Mouse (Mus musculus) right cerebral cortex, postnatal 25 days (tissue): Measurements from ENCODE around the gene Gsto2.
A peak's percentile ranks its signal among the peaks of the same experiment; 100 is the strongest.
"Not testable (repeated sequence)": the region's sequence is repeated elsewhere in the genome, so short reads cannot be mapped to it uniquely, and the experiment has no call there.

ENCODE experiments used
- DNase-seq: peaks from one replicate; pipeline ENCODE4 v3.0.0; 2022

Gsto2 gene

GRCm38 (mm10) chr19:47865353-47865947, at the start of gene Gsto2:
TSS of gene Gsto2 (plus strand) at chr19:47865534.
- DNase-seq = peak; percentile 96

GRCm38 (mm10) chr19:47817692-47818091, 47.6 kb upstream of the Gsto2 start:
- no peak for DNase-seq

- peak; percentile 63 for DNase-seq
Observed at GRCm38 (mm10) chr19:47820832-47821493, 44.4 kb upstream of the Gsto2 start.

DNA sequence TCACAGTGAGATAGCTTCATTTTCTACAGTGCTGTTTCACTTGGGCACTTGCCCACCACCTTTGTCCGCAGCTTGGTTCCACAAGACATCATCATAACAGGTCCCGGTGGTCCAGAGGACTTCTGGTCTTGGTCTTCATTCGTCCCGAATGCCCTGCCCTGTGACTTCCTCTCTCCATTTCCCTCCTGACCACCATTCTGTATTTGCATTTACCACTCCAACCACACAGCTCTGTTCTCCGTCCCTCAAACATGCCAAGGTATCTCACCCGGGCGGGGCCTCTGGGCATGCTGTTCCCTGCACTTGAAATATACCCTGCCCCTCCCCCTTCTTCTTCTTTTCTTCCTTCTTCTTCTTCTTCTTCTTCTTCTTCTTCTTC, 43.9 kb upstream of the Gsto2 start:
- no peak for DNase-seq

GRCm38 (mm10) chr19:47822143-47822796, 43.1 kb upstream of the Gsto2 start:
- DNase-seq = no peak

GRCm38 (mm10) chr19:47824026-47824425, 41.3 kb upstream of the Gsto2 start:
- no peak for DNase-seq

- no peak for DNase-seq
Observed at GRCm38 (mm10) chr19:47829913-47830450, 35.4 kb upstream of the Gsto2 start.

- no peak for DNase-seq
Observed at GRCm38 (mm10) chr19:47831111-47831510, 34.2 kb upstream of the Gsto2 start.

DNA sequence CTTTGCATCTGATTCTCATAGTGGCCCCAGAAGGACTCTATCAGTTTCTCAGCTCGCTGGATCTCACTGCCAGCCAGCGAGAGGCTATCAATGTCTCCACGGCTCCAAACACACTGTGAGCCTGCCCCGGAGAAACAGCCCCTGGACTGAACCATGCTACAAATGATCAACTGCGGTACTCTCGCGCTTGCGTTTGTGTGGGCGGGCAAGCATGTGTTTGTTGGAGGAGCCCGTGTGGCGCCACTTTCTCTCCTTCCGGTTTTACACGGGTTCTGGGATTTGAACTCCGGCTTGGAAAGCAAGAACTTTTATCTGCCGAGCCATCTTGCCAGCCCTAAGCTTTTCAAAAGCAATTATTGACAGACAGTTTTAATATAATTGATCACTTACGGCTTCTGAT, 33.0 kb upstream of the Gsto2 start:
- no peak for DNase-seq

- no peak for DNase-seq
Observed at GRCm38 (mm10) chr19:47834614-47835013, 30.7 kb upstream of the Gsto2 start.

GRCm38 (mm10) chr19:47835776-47836175, 29.6 kb upstream of the Gsto2 start:
- DNase-seq = no peak

DNA sequence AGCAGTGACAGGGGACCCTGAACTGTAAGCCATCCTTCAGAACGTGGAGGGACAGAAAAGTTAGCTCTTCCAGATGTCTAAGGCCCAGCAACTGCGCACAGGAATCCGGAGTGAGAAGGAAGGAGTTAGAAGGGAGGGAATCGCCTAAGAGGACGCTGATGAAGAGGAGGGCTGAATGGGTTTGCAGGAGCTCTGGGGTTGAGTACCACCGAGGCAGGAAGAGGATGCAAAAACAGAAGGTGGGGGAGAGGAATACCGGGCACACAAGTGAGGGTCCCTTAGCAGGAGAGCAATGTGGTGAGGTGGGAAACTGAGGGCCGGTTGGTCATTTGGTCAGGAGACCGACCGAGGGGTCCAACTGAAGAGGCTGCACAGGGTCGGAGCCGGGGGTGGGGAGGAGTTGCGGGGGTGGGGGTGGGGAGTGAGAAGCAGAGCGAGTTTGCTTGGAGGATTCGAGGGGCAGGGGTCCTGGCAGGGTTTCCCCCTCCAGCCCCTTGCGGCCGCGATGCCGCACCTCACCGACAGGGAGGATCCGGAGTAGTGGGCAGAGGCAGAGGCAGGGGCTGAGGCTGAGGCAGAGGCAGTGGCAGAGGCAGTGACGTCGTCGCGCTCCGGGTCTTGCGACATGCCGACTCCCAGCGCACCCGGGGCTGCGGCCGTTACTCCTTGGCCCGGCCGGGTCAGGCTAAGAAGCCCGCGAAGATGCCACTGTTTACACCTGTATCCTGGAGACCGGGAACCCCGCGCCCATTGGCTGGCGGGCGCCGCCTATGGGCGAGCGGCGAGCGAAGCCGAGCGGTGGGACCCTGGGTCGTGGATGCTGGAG, 28.4 kb upstream of the Gsto2 start:
- DNase-seq = peak; percentile 58

- no peak for DNase-seq
Observed at GRCm38 (mm10) chr19:47837527-47837901, 27.8 kb upstream of the Gsto2 start.

DNA sequence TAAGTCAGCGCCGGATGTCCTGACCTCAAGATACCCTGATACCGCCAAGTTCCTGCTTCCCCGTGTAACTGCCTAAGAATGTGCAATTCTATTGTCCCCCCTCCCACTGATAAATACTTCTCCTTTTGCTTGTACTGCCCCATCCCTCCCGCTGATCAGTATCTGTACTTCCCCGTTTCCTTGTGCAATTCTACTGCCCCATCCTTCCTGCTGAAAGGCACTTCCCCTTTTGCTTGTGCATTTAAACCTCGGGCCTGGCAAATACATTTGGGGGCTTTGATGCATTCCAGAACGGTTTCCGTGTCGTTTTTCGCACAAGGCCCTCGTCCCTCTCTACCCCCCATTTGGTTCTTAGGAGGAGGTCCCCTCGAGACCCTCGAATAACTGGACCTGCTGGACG, 24.1 kb upstream of the Gsto2 start:
- not testable (repeated sequence) for DNase-seq

DNA sequence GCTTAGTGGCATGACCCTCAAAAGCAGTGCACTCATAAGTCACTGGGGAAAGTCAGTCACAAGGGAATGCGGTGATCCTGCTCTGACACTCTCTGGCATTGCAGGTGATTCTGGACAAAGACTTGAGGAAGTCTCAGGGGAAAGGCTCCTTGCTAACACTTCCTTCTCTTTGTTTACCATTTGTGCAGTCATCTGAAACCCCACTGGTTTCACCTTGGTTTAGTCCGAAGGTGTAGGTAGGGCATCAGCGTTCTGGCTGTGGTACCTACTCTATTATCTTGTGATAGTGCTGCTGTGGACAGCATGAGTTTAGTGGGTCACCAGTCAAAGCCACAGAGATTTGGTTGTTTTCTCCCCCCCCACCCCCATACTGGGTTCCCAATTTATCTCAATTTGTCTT, 15.6 kb upstream of the Gsto2 start:
- DNase-seq = no peak

- not testable (repeated sequence) for DNase-seq
Observed at GRCm38 (mm10) chr19:47852131-47852530, 13.2 kb upstream of the Gsto2 start.

DNA sequence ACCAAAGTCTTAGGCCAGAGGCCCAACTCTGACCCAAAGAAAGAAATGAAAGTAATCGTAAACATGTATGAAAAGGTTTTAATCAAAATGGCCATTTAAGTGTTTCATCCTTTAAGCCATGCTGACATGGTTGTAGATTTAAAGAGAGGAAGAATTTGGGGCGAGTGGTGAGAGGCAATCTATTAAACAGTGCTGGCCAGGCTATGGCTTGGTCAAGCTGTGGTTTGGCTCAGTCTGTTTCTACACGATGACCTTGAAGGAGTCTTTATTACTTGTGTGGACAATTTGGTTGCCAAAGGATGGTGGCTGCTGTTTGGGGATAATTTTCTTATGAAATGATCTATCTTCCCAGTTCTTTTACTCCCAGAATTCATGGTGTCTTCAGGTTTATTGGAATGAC, 12.3 kb upstream of the Gsto2 start:
- DNase-seq = no peak

GRCm38 (mm10) chr19:47853951-47854795, 11.2 kb upstream of the Gsto2 start:
- no peak for DNase-seq

DNA sequence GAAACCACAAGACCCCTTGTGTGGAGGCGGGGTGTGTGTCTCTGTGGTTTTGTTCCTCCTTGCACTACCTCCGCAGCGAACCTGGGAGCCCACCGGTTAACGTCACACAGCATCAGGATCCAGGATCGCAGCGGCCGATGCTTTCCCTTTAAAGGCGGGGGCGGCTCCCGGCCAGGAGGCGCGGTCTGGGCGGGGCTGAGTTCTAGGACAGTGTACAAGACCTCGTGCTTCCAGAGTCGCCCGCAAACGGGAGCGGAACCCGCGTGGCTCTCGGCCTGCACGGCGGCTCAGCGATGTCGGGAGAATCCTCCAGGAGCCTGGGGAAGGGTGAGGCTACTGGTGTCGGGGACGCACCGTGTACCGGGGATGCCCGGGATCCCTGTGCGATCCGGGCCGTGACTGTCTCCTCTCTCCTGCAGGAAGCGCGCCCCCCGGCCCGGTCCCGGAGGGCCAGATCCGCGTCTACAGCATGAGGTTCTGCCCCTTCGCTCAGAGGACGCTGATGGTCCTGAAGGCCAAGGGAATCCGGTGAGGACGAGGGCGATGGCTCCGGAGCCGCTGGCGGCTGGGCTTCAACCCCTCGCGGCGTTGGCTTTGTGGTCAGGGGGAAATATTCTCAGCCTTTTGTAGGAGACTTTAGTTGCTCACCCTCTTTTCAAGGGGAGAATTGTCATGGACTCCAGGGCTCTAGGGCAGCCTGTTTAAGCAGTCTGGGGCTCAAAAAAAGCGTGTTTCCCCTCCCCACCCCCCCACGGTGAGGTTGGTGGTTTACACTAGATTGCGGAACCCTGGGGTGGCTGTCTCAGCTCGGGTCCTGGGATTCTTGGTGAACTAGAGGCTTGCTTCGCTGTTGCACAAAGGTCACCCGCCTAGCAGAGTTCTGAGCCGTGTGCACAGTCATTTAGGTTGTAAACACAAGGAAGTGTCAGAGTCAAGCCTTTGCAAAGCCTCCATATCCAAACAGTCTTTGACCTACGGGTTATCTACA, 10.2 kb upstream of the Gsto2 start, which contains the start of gene Gsto1:
Gene Gsto1, plus strand, starts transcription at position 175 of the 988 bp plus-strand sequence.
- peak; percentile 88 for DNase-seq
